Mouse (Mus musculus) liver, adult 2 months (tissue): ENCODE results near the gene Hist1h2bp.

Experiments
- CTCF ChIP-seq: fragments of 200-500 bp; IDR thresholded peaks from 2 replicates; pipeline ENCODE4 v1.5.1; 2011; ENCODE audit warnings: low read depth, low read length, control low read depth
- POLR2A ChIP-seq: fragments of 200-500 bp; IDR thresholded peaks from 2 replicates; pipeline ENCODE4 v1.6.1; 2011; ENCODE audit warnings: low read length, control low read depth; ENCODE audit not compliant: insufficient read depth; ENCODE audit errors: extremely low read depth

GRCm38 (mm10) chr13:21751417-21751816 lies 35.8 kb upstream of the Hist1h2bp start:
- TF ChIP-seq POLR2A (no peak), CTCF (no peak)
